Mouse (Mus musculus): ENCODE measurements around the gene Cyth2. TPM values are rescaled to one million over a fixed set of nuclear protein-coding genes. Genes with fewer than 3 reads are reported as not detected.

Cyth2 gene
- polyA plus RNA-seq, 1 experiment: 161 TPM

DNA sequence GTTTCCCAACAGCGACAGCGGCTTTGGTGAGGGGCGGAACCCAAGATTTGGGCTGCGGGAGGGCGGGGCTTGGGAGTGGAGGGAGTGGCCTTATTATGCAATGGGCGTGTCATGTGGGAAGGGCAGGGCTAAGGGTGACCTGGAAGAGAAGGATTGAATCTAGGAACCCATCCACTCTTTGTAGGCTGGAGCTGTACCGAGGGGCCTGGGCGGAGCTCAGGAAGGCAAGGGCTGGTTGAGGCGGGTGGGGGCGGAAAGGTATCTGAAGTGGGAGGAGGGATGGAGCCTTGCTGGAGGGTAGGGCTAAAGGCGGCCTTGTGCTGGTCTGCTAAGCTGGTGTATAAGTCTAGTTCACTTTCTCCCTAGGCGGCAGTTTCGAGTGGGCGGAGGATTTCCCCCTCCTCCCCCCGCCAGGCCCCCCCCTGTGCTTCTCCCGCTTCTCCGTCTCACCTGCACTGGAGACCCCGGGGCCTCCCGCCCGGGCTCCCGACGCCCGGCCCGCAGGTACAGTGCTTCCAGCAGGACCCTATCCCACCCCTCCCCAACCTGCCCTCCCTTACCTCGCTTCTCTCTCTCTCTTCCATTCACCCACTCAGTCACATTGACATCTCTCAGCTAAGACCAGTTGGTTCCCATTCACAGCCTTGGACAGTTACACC lies 13.7 kb downstream of the Cyth2 start:
- Histone ChIP-seq H3K4me1 (ENCODE audit: control insufficient read depth, insufficient read depth, low read length) (peaks cover 2% of the 10 kb centered on the region; the same call in 1 of the 2 replicates), H3K4me3 (ENCODE audit: insufficient read depth, low read length) (no peak overlapping the region), H3K27ac (ENCODE audit: insufficient read depth, low read length) (no peak overlapping the region)
- TF ChIP-seq CTCF (IDR thresholded peaks at IDR 0.05; ENCODE audit: extremely low read depth, insufficient read depth, low read length): no peak
- no peak for TF ChIP-seq POLR2A (IDR thresholded peaks at IDR 0.05; ENCODE audit: extremely low read depth, insufficient read depth, low read length)

DNA sequence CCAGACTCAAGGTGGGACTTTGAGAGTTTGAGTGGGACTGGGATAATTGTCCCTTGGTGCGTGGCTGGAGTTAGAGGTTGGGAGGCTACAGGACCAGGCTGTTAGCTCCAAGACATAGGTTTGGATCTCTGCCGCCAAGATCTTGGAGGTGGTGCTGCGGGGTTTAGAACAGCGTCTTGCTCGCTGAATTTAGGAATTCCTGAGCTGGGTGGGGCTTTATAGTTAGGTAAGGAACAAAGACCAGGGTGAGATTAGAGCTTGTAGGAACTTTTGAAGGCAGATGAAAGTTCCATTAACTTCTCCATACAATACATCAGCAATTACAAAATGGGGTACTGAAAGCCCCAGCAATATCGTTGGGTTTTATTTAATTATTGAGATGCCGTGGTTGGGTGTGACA lies 14.4 kb downstream of the Cyth2 start:
- Histone ChIP-seq H3K4me1 (ENCODE audit: control insufficient read depth, insufficient read depth, low read length) (peaks cover 2% of the 10 kb centered on the region; the same call in 1 of the 2 replicates), H3K4me3 (ENCODE audit: insufficient read depth, low read length) (no peak overlapping the region), H3K27ac (ENCODE audit: insufficient read depth, low read length) (no peak overlapping the region)
- TF ChIP-seq POLR2A (IDR thresholded peaks at IDR 0.05; ENCODE audit: extremely low read depth, insufficient read depth, low read length) (no peak), CTCF (IDR thresholded peaks at IDR 0.05; ENCODE audit: extremely low read depth, insufficient read depth, low read length) (no peak)

DNA sequence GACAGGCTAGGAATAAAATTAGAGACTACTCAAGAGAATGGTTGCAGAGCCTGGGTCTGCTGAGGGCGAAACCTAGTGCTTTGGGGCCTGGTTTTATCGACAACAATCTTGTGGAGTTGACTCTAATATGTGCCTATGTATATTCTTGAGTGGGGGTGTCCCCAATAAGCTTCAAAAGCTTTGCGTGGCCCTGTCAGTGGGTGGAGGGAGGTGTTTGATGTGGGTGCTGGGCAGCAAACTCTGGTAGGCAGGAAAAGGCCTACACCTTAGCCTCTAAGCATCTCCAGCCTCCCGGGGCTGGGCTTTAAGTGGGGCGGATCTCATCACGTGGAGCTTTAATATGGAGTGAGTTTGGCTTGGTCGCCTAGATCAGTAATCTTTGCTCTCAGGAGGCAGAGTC lies 15.4 kb downstream of the Cyth2 start:
- H3K4me3 ChIP-seq (ENCODE audit: insufficient read depth, low read length): no peak overlapping the region

DNA sequence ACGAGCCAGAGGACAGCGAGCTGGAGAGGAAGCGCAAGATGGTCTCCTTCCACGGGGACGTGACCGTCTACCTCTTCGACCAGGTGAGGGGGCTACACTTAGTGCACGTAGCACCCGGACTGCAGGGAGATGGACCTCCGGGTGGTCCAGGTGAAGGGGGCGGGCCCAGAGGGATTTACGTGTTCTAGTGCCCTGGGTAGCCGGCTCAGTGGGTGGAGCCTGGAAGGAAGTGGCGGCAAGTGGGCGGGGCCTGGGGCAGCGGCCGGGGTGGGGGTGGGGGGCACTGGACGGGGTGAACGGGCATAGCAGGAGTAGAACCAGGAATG lies 15.9 kb downstream of the Cyth2 start:
- Histone ChIP-seq H3K4me3 (ENCODE audit: insufficient read depth, low read length) (0 out of 2 replicates have a peak overlapping the region, but pooled peaks have one; percentile 6), H3K27ac (ENCODE audit: insufficient read depth, low read length) (no peak overlapping the region), H3K4me1 (ENCODE audit: control insufficient read depth, insufficient read depth, low read length) (peaks cover 2% of the 10 kb centered on the region; the same call in 1 of the 2 replicates)
- TF ChIP-seq CTCF (IDR thresholded peaks at IDR 0.05; ENCODE audit: extremely low read depth, insufficient read depth, low read length) (no peak), POLR2A (IDR thresholded peaks at IDR 0.05; ENCODE audit: extremely low read depth, insufficient read depth, low read length) (no peak)

More for the DNA sequence above, 15.4 kb downstream of the Cyth2 start:
- Histone ChIP-seq H3K27ac (ENCODE audit: insufficient read depth, low read length) (no peak overlapping the region), H3K4me1 (ENCODE audit: control insufficient read depth, insufficient read depth, low read length) (peaks cover 2% of the 10 kb centered on the region; the same call in 1 of the 2 replicates)
- no peak for TF ChIP-seq POLR2A (IDR thresholded peaks at IDR 0.05; ENCODE audit: extremely low read depth, insufficient read depth, low read length)
- no peak for TF ChIP-seq CTCF (IDR thresholded peaks at IDR 0.05; ENCODE audit: extremely low read depth, insufficient read depth, low read length)

DNA sequence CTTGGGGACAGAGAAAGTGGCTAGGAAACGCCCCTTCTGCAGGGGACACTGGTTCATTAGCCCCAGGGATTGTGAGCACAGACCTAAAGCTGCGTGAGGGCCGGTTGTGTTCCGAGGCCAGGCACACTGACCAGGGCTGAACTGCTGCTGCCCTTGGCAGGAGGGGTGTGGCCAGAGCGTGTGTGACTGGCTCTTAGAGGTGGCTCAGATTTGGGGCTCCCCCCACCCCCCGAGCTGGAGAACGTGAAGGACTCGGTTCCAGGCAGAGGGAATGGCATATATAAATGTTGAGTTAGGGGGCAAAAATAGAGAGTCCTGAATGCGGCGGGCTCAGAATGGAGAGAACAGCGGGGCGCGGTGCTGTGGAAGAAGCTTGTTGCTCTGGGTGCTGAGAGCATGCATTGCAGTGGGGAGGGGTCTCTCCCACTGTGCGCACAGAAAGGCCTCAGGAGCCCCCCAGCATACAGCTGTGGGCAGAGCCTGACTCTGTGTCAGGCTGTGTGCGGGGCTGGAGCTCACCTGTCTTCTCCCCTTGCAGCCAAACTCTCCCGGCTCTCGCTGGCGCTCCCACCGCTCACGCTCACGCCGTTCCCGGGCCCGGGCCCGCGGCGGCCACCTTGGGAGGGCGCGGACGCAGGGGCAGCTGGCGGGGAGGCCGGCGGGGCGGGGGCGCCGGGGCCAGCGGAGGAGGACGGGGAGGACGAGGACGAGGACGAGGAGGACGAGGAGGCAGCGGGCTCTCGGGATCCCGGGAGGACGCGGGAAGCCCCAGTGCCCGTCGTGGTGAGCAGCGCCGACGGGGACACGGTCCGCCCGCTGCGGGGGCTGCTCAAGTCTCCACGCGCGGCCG lies 16.5 kb downstream of the Cyth2 start:
- Histone ChIP-seq H3K4me3 (ENCODE audit: insufficient read depth, low read length) (0 out of 2 replicates have a peak overlapping the region, but pooled peaks have one; percentile 6), H3K4me1 (ENCODE audit: control insufficient read depth, insufficient read depth, low read length) (peaks cover 2% of the 10 kb centered on the region; the same call in 1 of the 2 replicates), H3K27ac (ENCODE audit: insufficient read depth, low read length) (no peak overlapping the region)
- TF ChIP-seq CTCF (IDR thresholded peaks at IDR 0.05; ENCODE audit: extremely low read depth, insufficient read depth, low read length): no peak
- TF ChIP-seq POLR2A (IDR thresholded peaks at IDR 0.05; ENCODE audit: extremely low read depth, insufficient read depth, low read length): no peak

DNA sequence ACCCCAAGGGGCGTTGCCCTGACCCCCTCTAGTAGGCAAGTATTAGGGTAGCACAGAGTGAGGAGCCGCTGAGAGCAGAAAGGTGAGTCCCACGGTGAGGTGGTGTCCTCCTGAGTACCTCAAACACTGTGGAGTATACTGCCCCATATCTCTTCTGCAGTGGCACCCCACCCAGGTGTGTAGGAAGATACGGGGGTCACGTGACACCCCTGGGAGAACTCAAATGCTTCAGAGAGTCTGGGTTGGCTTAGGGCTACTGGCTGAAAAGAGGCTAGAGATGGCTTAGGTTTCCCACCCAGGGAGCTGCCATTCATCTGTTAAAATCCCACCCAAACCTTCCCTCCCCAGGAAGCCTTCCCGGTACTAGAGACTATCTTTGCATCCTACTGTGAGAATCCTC lies 17.4 kb downstream of the Cyth2 start:
- TF ChIP-seq CTCF (IDR thresholded peaks at IDR 0.05; ENCODE audit: extremely low read depth, insufficient read depth, low read length): no peak
- TF ChIP-seq POLR2A (IDR thresholded peaks at IDR 0.05; ENCODE audit: extremely low read depth, insufficient read depth, low read length): no peak
- H3K4me3 ChIP-seq (ENCODE audit: insufficient read depth, low read length): no peak overlapping the region
- H3K4me1 ChIP-seq (ENCODE audit: control insufficient read depth, insufficient read depth, low read length): peaks cover 2% of the 10 kb centered on the region; the same call in 1 of the 2 replicates
- no peak overlapping the region for H3K27ac ChIP-seq (ENCODE audit: insufficient read depth, low read length)

DNA sequence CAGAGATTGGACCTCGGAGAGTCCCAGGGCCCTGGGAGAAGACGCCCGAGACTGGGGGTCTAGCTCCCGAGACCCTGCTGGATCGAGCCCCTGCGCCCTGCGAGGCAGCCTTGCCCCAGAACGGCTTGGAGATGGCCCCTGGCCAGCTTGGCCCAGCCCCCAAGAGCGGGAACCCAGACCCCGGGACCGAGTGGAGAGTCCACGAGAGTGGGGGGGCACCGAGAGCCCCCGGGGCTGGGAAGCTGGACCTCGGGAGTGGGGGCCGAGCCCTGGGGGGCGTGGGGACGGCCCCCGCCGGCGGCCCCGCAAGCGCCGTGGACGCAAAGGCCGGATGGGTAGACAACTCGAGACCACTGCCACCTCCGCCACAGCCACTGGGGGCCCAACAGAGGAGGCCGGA lies 19.4 kb downstream of the Cyth2 start:
- Histone ChIP-seq H3K4me3 (ENCODE audit: insufficient read depth, low read length) (no peak overlapping the region), H3K27ac (ENCODE audit: insufficient read depth, low read length) (no peak overlapping the region), H3K4me1 (ENCODE audit: control insufficient read depth, insufficient read depth, low read length) (peaks cover 2% of the 10 kb centered on the region; the same call in 1 of the 2 replicates)
- TF ChIP-seq POLR2A (IDR thresholded peaks at IDR 0.05; ENCODE audit: extremely low read depth, insufficient read depth, low read length) (no peak), CTCF (IDR thresholded peaks at IDR 0.05; ENCODE audit: extremely low read depth, insufficient read depth, low read length) (no peak)

DNA sequence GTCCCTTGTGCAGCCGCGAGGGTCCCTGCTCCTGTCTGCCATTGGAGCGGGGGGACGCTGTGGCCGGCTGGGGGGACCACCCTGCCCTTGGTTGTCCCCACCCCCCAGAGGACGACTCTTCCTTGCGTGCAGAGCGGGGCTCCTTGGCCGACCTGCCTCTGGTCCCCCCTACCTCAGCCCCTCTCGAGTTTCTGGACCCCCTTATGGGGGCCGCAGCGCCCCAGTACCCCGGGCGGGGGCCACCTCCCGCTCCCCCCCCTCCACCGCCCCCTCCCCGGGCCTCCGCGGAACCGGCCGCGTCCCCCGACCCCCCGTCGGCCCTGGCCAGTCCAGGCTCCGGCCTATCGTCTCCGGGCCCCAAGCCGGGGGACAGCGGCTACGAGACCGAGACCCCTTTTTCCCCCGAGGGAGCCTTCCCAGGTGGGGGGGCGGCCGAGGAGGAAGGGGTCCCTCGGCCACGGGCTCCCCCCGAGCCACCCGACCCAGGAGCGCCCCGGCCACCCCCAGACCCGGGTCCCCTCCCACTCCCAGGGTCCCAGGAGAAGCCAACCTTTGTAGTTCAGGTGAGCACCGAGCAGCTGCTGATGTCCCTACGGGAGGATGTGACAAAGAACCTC lies 20.3 kb downstream of the Cyth2 start:
- Histone ChIP-seq H3K4me3 (ENCODE audit: insufficient read depth, low read length) (no peak overlapping the region), H3K27ac (ENCODE audit: insufficient read depth, low read length) (no peak overlapping the region), H3K4me1 (ENCODE audit: control insufficient read depth, insufficient read depth, low read length) (peaks cover 2% of the 10 kb centered on the region; the same call in 1 of the 2 replicates)
- TF ChIP-seq POLR2A (IDR thresholded peaks at IDR 0.05; ENCODE audit: extremely low read depth, insufficient read depth, low read length): no peak
- no peak for TF ChIP-seq CTCF (IDR thresholded peaks at IDR 0.05; ENCODE audit: extremely low read depth, insufficient read depth, low read length)

DNA sequence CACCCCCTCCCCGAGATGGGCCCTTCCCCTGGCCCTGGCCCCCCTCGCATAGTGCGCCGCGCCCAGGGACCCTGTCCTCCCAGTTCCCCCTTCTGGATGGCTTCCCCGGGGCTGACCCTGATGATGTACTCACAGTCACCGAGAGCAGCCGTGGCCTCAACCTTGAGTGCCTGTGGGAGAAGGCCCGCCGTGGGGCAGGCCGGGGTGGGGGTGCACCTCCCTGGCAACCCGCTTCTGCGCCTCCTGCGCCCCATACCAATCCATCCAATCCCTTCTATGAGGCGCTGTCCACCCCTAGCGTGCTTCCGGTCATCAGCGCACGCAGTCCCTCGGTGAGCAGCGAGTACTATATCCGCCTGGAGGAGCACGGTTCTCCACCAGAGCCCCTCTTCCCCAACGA lies 21.1 kb downstream of the Cyth2 start:
- H3K4me3 ChIP-seq (ENCODE audit: insufficient read depth, low read length): no peak overlapping the region
- TF ChIP-seq POLR2A (IDR thresholded peaks at IDR 0.05; ENCODE audit: extremely low read depth, insufficient read depth, low read length): no peak
- no peak for TF ChIP-seq CTCF (IDR thresholded peaks at IDR 0.05; ENCODE audit: extremely low read depth, insufficient read depth, low read length)
- peaks cover 2% of the 10 kb centered on the region; the same call in 1 of the 2 replicates for H3K4me1 ChIP-seq (ENCODE audit: control insufficient read depth, insufficient read depth, low read length)
- no peak overlapping the region for H3K27ac ChIP-seq (ENCODE audit: insufficient read depth, low read length)

All from cortical plate, adult 2 months (tissue).